Mouse (Mus musculus) WW6 (cell line): Measurements from ENCODE around the gene Lpar1.

Experiments
- DNase-seq: peaks from one replicate; pipeline ENCODE4 v3.0.0-alpha.2; 2013; ENCODE audit warnings: low read depth, low spot score

Lpar1 gene

GRCm38 (mm10) chr4:58508833-58509232, 44.9 kb downstream of the Lpar1 start:
- DNase-seq = no peak

GRCm38 (mm10) chr4:58507536-58507935, 46.2 kb downstream of the Lpar1 start:
- no peak for DNase-seq

- DNase-seq = no peak
These were observed 46.9 kb downstream of the Lpar1 start for GRCm38 (mm10) chr4:58506539-58507527.

- no peak for DNase-seq
These were observed 49.4 kb downstream of the Lpar1 start for GRCm38 (mm10) chr4:58504250-58504649.

GRCm38 (mm10) chr4:58501012-58501777, 52.5 kb downstream of the Lpar1 start:
- DNase-seq = no peak

GRCm38 (mm10) chr4:58499831-58500230, 53.9 kb downstream of the Lpar1 start:
- no peak for DNase-seq

- peak; percentile 43 for DNase-seq
These were observed 54.5 kb downstream of the Lpar1 start for GRCm38 (mm10) chr4:58499241-58499640.

- DNase-seq = no peak
These were observed 55.0 kb downstream of the Lpar1 start for GRCm38 (mm10) chr4:58498734-58499133.

- no peak for DNase-seq
These were observed 56.4 kb downstream of the Lpar1 start for GRCm38 (mm10) chr4:58497284-58497683.

- DNase-seq = no peak
These were observed 57.0 kb downstream of the Lpar1 start for GRCm38 (mm10) chr4:58496743-58497142.

GRCm38 (mm10) chr4:58491742-58492141, 62.0 kb downstream of the Lpar1 start:
- no peak for DNase-seq

GRCm38 (mm10) chr4:58490374-58490773, 63.3 kb downstream of the Lpar1 start:
- no peak for DNase-seq

- DNase-seq = no peak
These were observed 75.1 kb downstream of the Lpar1 start for GRCm38 (mm10) chr4:58478564-58478963.

- DNase-seq = no peak
These were observed 76.0 kb downstream of the Lpar1 start for GRCm38 (mm10) chr4:58477691-58478090.

- no peak for DNase-seq
These were observed 82.3 kb downstream of the Lpar1 start for GRCm38 (mm10) chr4:58471203-58471910.

GRCm38 (mm10) chr4:58469651-58470592, 83.8 kb downstream of the Lpar1 start:
- no peak for DNase-seq

GRCm38 (mm10) chr4:58469035-58469434, 84.7 kb downstream of the Lpar1 start:
- DNase-seq = no peak

GRCm38 (mm10) chr4:58465586-58465985, 88.1 kb downstream of the Lpar1 start:
- DNase-seq = no peak

- no peak for DNase-seq
These were observed 89.1 kb downstream of the Lpar1 start for GRCm38 (mm10) chr4:58464390-58465164.

- DNase-seq = no peak
These were observed 90.7 kb downstream of the Lpar1 start for GRCm38 (mm10) chr4:58462990-58463389.
